Mouse (Mus musculus) brain, embryonic 14.5 days (tissue): ENCODE measurements around the gene Ddx31. TPM values are rescaled to one million over a fixed set of nuclear protein-coding genes. Genes with fewer than 3 reads are reported as not detected.

ENCODE experiments used
- DNase-seq: peaks from one replicate; pipeline ENCODE4 v3.0.0-alpha.2; 2011; ENCODE audit warnings: low read depth
- CTCF ChIP-seq: fragments of 200-500 bp; IDR thresholded peaks from 2 replicates; pipeline ENCODE4 v1.5.1; 2012; ENCODE audit warnings: inconsistent platforms, mild to moderate bottlenecking, moderate library complexity, borderline replicate concordance; ENCODE audit not compliant: insufficient read depth, insufficient read length; ENCODE audit errors: extremely low read depth
- POLR2A ChIP-seq: fragments of 200-500 bp; IDR thresholded peaks from 2 replicates; pipeline ENCODE4 v1.6.1; 2012; ENCODE audit warnings: mild to moderate bottlenecking, inconsistent platforms, borderline replicate concordance; ENCODE audit not compliant: poor library complexity, insufficient read depth, insufficient read length, severe bottlenecking; ENCODE audit errors: extremely low read depth
- polyA plus RNA-seq: library from polyadenylated mRNA; depleted of rRNA; stranded (reverse); fragments of >200 nt; gene quantifications from 2 replicates; pipeline ENCODE4 v1.2.3, GENCODE M21; 2012

The Ddx31 gene
- polyA plus RNA-seq, 1 experiment, result 13.0 TPM

DNA sequence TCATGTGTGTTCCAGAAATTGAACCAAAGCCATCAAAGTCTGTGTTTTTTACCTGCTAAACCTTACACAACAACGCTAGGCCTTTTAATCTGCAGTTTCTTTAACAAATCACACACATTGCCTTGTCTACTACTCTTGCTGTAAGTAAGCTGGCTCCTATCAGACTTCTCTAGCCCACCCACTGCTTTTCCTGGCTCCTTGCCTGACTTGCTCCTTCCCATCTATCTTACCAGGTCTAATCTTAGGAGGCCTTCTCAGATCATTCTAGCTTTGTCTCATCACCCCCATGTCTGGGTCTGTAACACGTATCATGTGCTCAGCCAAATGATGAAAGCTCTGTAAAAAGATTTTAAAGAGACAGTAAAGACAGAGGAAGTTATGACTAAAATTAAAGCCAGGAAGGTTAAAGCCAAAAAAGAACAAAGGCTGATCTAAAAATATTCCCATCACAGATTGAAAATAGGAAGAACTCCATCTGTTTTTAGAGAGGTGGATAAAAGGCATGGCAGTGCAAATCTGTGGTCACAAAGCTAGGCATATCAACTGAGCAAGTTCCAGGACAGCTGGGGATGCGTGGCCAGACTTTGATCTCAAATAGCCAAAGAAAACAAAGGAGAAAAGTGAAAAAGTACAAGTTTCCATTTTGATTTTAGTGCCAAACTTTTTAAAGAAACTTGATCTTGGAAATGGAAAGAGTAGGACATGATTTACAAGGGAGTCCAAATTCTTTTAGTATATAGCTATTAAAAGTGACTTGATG, 3.8 kb upstream of the Ddx31 start:
- peak; percentile 2 for DNase-seq
- TF ChIP-seq CTCF (no peak), POLR2A (no peak)

DNA sequence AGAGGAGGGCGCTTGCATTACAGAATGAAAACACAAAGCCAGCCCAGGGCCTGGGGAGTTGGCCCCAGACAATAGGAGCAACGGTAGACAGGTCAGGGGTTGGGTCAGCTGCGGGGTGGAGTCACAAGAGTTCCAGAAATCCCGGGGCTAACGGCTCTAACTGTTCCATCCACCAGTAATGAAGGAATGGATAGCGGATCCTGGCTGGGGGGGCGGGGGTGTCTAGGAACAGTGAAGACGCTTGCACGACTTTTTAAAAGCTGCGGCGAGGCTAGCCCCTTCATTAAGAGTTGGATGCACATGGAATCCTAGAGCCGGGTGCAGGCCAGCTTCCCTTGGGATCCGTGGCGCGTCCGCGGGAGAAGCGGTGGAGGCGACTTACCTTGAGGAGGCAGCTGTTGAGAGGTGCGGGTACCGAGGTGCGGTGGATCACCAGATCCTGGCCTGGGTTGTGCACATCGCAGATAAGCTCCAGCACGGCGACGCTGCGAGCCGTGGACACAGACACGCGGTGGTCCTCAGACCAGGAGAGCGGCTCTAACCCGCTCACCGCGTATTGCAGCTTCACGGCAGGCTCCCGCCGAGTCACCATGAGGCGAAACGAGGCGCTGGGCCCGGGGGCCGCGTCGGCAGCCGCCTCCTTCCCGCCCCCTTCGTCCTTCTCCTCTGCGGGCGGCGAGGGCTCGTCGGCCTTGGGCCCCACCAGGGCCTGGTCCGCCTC, 545 bp upstream of the Ddx31 start:
- TF ChIP-seq CTCF (no peak), POLR2A (no peak)
- no peak for DNase-seq

- no peak for TF ChIP-seq POLR2A
- TF ChIP-seq CTCF, result no peak
- no peak for DNase-seq
These were observed 1.8 kb downstream of the Ddx31 start for GRCm38 (mm10) chr2:28842042-28842441.

- no peak for DNase-seq
- TF ChIP-seq CTCF, result no peak
- no peak for TF ChIP-seq POLR2A
These were observed 8.7 kb downstream of the Ddx31 start for GRCm38 (mm10) chr2:28848879-28849278.

DNA sequence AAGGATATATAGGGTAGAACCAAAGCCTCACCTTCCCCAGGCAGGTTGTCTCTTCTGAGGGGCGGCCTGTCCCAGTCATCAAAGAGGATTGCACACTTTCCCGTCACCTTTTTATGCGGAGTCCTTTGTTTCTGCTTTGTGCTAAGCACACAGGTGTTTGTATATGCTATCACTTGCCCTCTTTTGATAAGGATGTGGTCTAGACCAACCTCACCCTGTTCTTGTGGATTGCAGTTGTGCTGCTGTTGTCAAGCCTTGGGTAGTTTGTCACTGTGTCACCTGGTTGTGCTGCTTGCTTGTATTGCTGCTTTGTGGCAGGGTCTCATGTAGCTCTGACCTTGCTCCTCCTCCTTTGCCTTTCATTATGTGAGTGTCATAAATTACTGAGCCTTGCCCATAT, 12.4 kb downstream of the Ddx31 start:
- no peak for DNase-seq
- no peak for TF ChIP-seq CTCF
- TF ChIP-seq POLR2A, result no peak

DNA sequence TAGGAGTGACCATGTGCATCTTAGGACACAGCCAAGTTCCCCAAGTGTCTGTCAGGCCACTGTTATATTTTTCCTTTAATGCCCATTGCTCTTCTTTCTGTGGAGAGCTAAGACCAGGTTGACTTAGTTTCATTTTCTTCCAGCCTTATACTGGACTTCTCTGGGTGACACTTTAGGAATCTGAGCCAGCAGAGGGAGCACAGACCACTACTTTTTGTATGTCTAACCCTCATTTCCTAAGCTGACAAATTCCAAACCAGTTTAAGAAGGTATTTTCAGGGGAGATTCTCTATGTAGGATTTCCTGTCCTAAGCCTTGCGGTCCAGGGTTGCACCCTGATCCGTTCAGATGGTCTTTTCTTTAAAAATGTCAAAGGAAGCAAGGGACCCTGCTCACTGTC, 15.6 kb downstream of the Ddx31 start:
- TF ChIP-seq POLR2A (no peak), CTCF (no peak)
- peak; percentile 14 for DNase-seq

- no peak for DNase-seq
- TF ChIP-seq POLR2A (no peak), CTCF (no peak)
These were observed 19.1 kb downstream of the Ddx31 start for GRCm38 (mm10) chr2:28859303-28859702.

DNA sequence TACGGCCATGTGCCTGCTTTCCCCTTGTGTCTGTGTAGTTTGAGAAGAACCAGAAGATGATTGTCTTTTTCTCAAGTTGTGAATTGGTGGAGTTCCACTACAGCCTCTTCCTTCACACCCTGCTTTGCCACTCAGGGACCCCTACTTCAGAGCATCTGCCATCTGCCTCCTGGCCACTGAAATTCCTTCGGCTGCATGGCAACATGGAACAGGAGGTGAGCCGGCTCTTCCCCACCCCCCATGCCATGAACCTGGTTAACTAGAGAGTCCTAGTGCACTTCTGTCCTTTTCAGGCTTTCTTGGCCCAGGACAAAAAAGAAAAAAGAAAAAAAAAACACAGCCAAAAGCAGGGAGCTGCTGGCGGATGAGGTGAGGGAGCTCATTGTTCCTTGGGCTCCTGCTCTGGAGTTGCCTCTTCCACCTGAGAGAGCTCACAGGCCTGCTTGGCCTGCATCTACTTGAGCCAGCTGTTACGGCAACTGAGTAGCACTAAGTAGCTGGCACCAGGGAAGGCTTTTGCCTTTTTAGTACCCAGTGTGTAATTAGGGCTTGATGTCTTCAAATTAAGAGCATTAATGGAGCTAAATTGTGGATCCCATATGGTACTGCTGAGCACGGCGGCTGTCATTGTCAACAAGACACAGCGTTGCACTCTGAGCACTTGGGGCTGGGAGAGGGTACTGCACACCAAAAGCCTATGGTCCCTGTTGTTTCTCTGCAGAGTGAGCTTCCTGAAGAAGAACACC, 20.6 kb downstream of the Ddx31 start:
- no peak for TF ChIP-seq POLR2A
- DNase-seq, result peak; percentile 76

- 0 out of 2 replicates have a peak, but pooled peaks have one; percentile 12 for TF ChIP-seq CTCF
- TF ChIP-seq POLR2A, result no peak
- DNase-seq, result peak; percentile 58
These were observed 23.7 kb downstream of the Ddx31 start for GRCm38 (mm10) chr2:28863857-28864256.

GRCm38 (mm10) chr2:28867495-28867894, 27.3 kb downstream of the Ddx31 start:
- TF ChIP-seq CTCF, result no peak
- TF ChIP-seq POLR2A, result no peak
- DNase-seq, result peak; percentile 84

DNA sequence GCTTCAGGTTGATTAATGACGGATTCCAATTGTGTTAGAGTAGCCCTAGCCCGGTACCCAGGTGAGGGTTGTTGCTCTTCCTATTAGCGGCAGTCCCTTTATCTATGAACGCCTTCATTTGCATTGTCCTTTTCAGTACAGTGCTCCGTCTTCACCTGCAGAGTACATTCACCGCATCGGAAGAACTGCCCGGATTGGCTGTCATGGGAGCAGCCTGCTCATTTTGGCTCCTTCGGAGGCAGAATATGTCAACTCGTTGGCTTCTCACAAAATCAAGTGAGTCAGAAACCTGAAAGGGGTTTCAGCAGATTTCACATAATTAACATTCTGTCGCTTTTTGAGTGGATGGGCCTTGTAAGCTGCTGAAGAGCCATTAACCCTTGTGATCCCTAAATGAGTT, 35.3 kb downstream of the Ddx31 start:
- TF ChIP-seq POLR2A (no peak), CTCF (no peak)
- DNase-seq, result no peak

DNA sequence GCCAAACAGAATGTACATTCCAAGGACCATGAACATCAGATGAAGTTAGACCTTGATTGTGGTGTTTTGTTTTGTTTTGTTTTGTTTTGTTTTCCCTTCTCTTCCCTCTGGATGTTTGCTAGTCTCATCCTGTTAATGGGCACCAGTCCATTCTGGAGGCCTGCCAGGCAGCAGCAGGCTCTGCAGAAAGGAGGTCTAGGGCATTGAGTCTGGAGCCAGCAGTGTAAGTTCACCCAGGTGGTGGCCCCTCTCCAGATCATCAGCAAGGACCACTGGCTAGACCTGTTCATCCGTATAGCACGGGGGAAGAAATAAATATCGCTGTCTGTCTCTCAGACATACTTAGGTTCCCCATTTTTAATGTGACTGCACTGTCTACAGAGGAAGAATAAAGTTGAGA, 41.1 kb downstream of the Ddx31 start:
- peak; percentile 47 for DNase-seq
- TF ChIP-seq POLR2A, result no peak
- TF ChIP-seq CTCF, result no peak
